Mouse (Mus musculus) c-Kit-negative CD71-positive TER-119-positive erythroid progenitor cells, embryonic 14.5 days (primary cell): ENCODE results near the gene Rfc4.
A peak's percentile ranks its signal among the peaks of the same experiment; 100 is the strongest.

Experiments
- DNase-seq: peaks from one replicate; pipeline ENCODE4 v3.0.0-alpha.2; 2013; ENCODE audit warnings: low read depth, low spot score

Rfc4 gene

GRCm38 (mm10) chr16:23135421-23136149 is 8.0 kb upstream of the Rfc4 start:
- peak; percentile 46 for DNase-seq

GRCm38 (mm10) chr16:23132336-23132735 is 4.8 kb upstream of the Rfc4 start:
- DNase-seq, result no peak

GRCm38 (mm10) chr16:23130303-23130702 is 2.8 kb upstream of the Rfc4 start:
- no peak for DNase-seq

GRCm38 (mm10) chr16:23127311-23127672 is 245 bp downstream of the Rfc4 start:
- no peak for DNase-seq

GRCm38 (mm10) chr16:23124398-23124797 is 3.1 kb downstream of the Rfc4 start:
- no peak for DNase-seq

GRCm38 (mm10) chr16:23123104-23123503 is 4.4 kb downstream of the Rfc4 start:
- DNase-seq, result no peak

GRCm38 (mm10) chr16:23122446-23122845 is 5.1 kb downstream of the Rfc4 start:
- no peak for DNase-seq

- DNase-seq, result no peak
Observed at GRCm38 (mm10) chr16:23117173-23117572, 10.4 kb downstream of the Rfc4 start.

- DNase-seq, result no peak
Observed at GRCm38 (mm10) chr16:23115486-23115885, 12.1 kb downstream of the Rfc4 start.

GRCm38 (mm10) chr16:23114339-23115171 is 13.0 kb downstream of the Rfc4 start:
- no peak for DNase-seq

GRCm38 (mm10) chr16:23113903-23114302 is 13.6 kb downstream of the Rfc4 start:
- no peak for DNase-seq

- no peak for DNase-seq
Observed at GRCm38 (mm10) chr16:23112861-23113435, 14.6 kb downstream of the Rfc4 start.

- DNase-seq, result no peak
Observed at GRCm38 (mm10) chr16:23112348-23112747, 15.2 kb downstream of the Rfc4 start.

GRCm38 (mm10) chr16:23109350-23110280 is 17.9 kb downstream of the Rfc4 start:
- no peak for DNase-seq

GRCm38 (mm10) chr16:23108943-23109342 is 18.6 kb downstream of the Rfc4 start:
- no peak for DNase-seq

- DNase-seq, result peak; percentile 66
Observed at GRCm38 (mm10) chr16:23107946-23108759, 19.4 kb downstream of the Rfc4 start.

- peak; percentile 83 for DNase-seq
Observed at GRCm38 (mm10) chr16:23107231-23107942, 20.1 kb downstream of the Rfc4 start, which contains the start of gene Eif4a2. Eif4a2 (plus strand) TSS chr16:23107444.

GRCm38 (mm10) chr16:23106121-23106520 is 21.4 kb downstream of the Rfc4 start:
- no peak for DNase-seq

- DNase-seq, result no peak
Observed at GRCm38 (mm10) chr16:23103841-23104240, 23.7 kb downstream of the Rfc4 start.
